Mouse (Mus musculus) olfactory bulb, adult 2 months (tissue): ENCODE data around the gene Lyzl4.

Source experiments
- CTCF ChIP-seq: fragments of 200-500 bp; IDR thresholded peaks from 2 replicates; pipeline ENCODE4 v1.5.1; 2012; ENCODE audit warnings: low read depth, mild to moderate bottlenecking, low read length, moderate library complexity; ENCODE audit not compliant: insufficient read depth
- POLR2A ChIP-seq: fragments of 200-500 bp; IDR thresholded peaks from 2 replicates; pipeline ENCODE4 v1.6.1; 2012; ENCODE audit warnings: mild to moderate bottlenecking, low read depth, low read length, moderate library complexity; ENCODE audit not compliant: insufficient read depth

GRCm38 (mm10) chr9:121600201-121600860, 41.6 kb downstream of the Lyzl4 start:
- no peak for TF ChIP-seq CTCF
- TF ChIP-seq POLR2A = no peak
